Mouse (Mus musculus): ENCODE measurements around the gene Ccdc173.
"Not testable (repeated sequence)": the region's sequence is repeated elsewhere in the genome, so short reads cannot be mapped to it uniquely, and the experiment has no call there.

DNA sequence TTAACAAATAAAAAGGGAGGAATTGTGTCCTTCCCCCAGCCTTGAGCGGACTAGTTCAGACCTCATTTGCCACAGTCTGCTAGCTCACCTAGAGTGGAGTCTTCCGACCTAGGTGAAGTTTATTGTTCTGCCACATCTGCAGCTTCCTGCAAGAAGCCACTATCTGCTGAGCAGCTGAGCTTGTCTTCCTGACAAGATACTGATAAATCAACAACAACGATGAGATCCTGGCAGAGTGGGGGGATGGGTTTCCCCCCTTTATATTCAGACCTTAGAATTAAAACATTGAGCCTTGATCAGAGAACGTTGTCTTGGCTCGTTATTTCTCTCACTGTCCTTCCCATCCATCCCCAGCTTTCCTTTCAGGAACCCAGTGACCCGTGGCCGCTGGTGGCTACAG lies 22.0 kb upstream of the Ccdc173 start:
- not testable (repeated sequence) for TF ChIP-seq MAX (IDR thresholded peaks at IDR 0.05; ENCODE audit: low read depth); MYOG (IDR thresholded peaks at IDR 0.05; ENCODE audit: control insufficient read depth in 1 of 3, insufficient read depth in 1 of 3, insufficient read length in 2 of 3, low read depth in 2 of 3)

Data from myocyte (in vitro differentiated cells).